Mouse (Mus musculus) hindbrain, embryonic 11.5 days (tissue): ENCODE results near the gene Sall2. TPM values are rescaled to one million over a fixed set of nuclear protein-coding genes. Genes with fewer than 3 reads are reported as not detected.
A peak's percentile ranks its signal among the peaks of the same experiment; 100 is the strongest.

Source experiments
- ATAC-seq: fragments of 200-750 bp; cut with Nextera tagmentation; 2 replicates; pipeline ENCODE4 v1.8.0; 2017; ENCODE audit warnings: mild to moderate bottlenecking, moderate TSS enrichment, moderate library complexity; ENCODE audit not compliant: low FRiP score
- DNase-seq: peaks from one replicate; pipeline ENCODE4 v3.0.0-alpha.2; 2015; ENCODE audit warnings: low spot score
- H3K27ac ChIP-seq: fragments of 300-500 bp; sonication (generic); 2 replicates; pipeline ENCODE4 v1.5.1; 2014; ENCODE audit warnings: mild to moderate bottlenecking, low read depth, low read length
- H3K27me3 ChIP-seq: fragments of 300-500 bp; sonication (generic); 2 replicates; pipeline ENCODE4 v1.6.1; 2014; ENCODE audit warnings: mild to moderate bottlenecking, low read length, moderate library complexity, mixed read lengths; ENCODE audit not compliant: control insufficient read depth, insufficient read depth
- H3K36me3 ChIP-seq: fragments of 300-500 bp; sonication (generic); 2 replicates; pipeline ENCODE4 v1.6.1; 2014; ENCODE audit warnings: mild to moderate bottlenecking, low read length, moderate library complexity, mixed read lengths; ENCODE audit not compliant: control insufficient read depth, insufficient read depth
- H3K4me1 ChIP-seq: fragments of 300-500 bp; sonication (generic); replicated peaks from 2 replicates; pipeline ENCODE4 v1.6.1; 2014; ENCODE audit warnings: low read length, mixed read lengths; ENCODE audit not compliant: control insufficient read depth, insufficient read depth
- H3K4me2 ChIP-seq: fragments of 300-500 bp; sonication (generic); replicated peaks from 2 replicates; pipeline ENCODE4 v1.6.1; 2014; ENCODE audit warnings: mild to moderate bottlenecking, low read depth, low read length
- H3K4me3 ChIP-seq: fragments of 300-500 bp; sonication (generic); 2 replicates; pipeline ENCODE4 v1.5.1; 2014; ENCODE audit warnings: low read depth, low read length
- H3K9ac ChIP-seq: fragments of 300-500 bp; sonication (generic); 2 replicates; pipeline ENCODE4 v1.6.1; 2014; ENCODE audit warnings: low read depth, low read length
- H3K9me3 ChIP-seq: fragments of 300-500 bp; sonication (generic); 2 replicates; pipeline ENCODE4 v1.6.1; 2016; ENCODE audit warnings: low read length; ENCODE audit not compliant: control insufficient read depth
- WGBS: fragments of 180-500 bp; shearing (Covaris S2); extraction: QIAGEN DNeasy Blood & Tissue Kit; methylation state at CpG from one replicate; pipeline ENCODE4 v1.1.7; 2014; 5-methylcytosine and 5-hydroxymethylcytosine counted together
- polyA plus RNA-seq: library from polyadenylated mRNA; unstranded; fragments of >200 nt; fragmentation: Nextera tagmentation; extraction: Ambion mirVana; gene quantifications from 2 replicates; pipeline ENCODE4 v1.2.1, GENCODE M21; 2014

Gene Sall2
- polyA plus RNA-seq, 1 experiment from 2014 or later, result 37.7 TPM

- H3K9me3 ChIP-seq, result no peaks in the 10 kb centered on the region
- H3K4me2 ChIP-seq, result peak within 1 kb of the TSS; percentile 59
- H3K27ac ChIP-seq, result peak within 1 kb of the TSS; percentile 77
- ATAC-seq (peak; percentile 99), DNase-seq (peak; percentile 99)
- H3K27me3 ChIP-seq, result no peaks in the 10 kb centered on the region
- peaks cover 3% of the 10 kb centered on the region; the same call in 1 of the 2 replicates for H3K4me1 ChIP-seq
- H3K36me3 ChIP-seq, result no peaks in the 10 kb centered on the region
- under 1% methylated on average over 64 of the region's 66 CpGs for WGBS
- peak within 1 kb of the TSS; percentile 91 for H3K4me3 ChIP-seq
- H3K9ac ChIP-seq, result peak within 1 kb of the TSS; percentile 86
Observed at GRCm38 (mm10) chr14:52278932-52279746, 49.4 kb downstream of the Sall2 start, which contains the start of the genes Tox4 and Rab2b. Tox4 (plus strand) TSS chr14:52279146. Rab2b (minus strand) TSS chr14:52279545.

- H3K9ac ChIP-seq, result no peak overlapping the region
- no peaks in the 10 kb centered on the region for H3K9me3 ChIP-seq
- no peak overlapping the region for H3K27ac ChIP-seq
- ATAC-seq (no peak), DNase-seq (no peak)
- no peak overlapping the region for H3K4me2 ChIP-seq
- no peaks in the 10 kb centered on the region for H3K36me3 ChIP-seq
- WGBS, result 94% methylated on average over 4 of the region's 4 CpGs
- H3K27me3 ChIP-seq, result no peaks in the 10 kb centered on the region
- H3K4me3 ChIP-seq, result no peak overlapping the region
- peaks cover 3% of the 10 kb centered on the region; the same call in 1 of the 2 replicates for H3K4me1 ChIP-seq
Observed at GRCm38 (mm10) chr14:52277210-52277609, 51.4 kb downstream of the Sall2 start.

- no peak overlapping the region for H3K4me2 ChIP-seq
- no peaks in the 10 kb centered on the region for H3K27me3 ChIP-seq
- H3K9me3 ChIP-seq, result no peaks in the 10 kb centered on the region
- 75% methylated on average over 3 of the region's 3 CpGs for WGBS
- H3K27ac ChIP-seq, result no peak overlapping the region
- no peak overlapping the region for H3K4me3 ChIP-seq
- ATAC-seq (no peak), DNase-seq (no peak)
- no peak overlapping the region for H3K9ac ChIP-seq
- H3K4me1 ChIP-seq, result no peaks in the 10 kb centered on the region
- H3K36me3 ChIP-seq, result no peaks in the 10 kb centered on the region
Observed at GRCm38 (mm10) chr14:52272781-52273180, 55.8 kb downstream of the Sall2 start.

Other genes starting within 250 kb of the Sall2 start
- 962 and 981 TPM in 2 replicates for gene Hnrnpc, start 224.7 kb downstream of the Sall2 start, polyA plus RNA-seq
- gene Rpgrip1, start 218.1 kb downstream of the Sall2 start, polyA plus RNA-seq, result 68.4 and 86.9 TPM in 2 replicates
- 84.2 and 128 TPM in 2 replicates for gene Supt16, start 131.3 kb downstream of the Sall2 start, polyA plus RNA-seq
- 54.9 and 62.3 TPM in 2 replicates for gene Chd8, start 71.0 kb downstream of the Sall2 start, polyA plus RNA-seq
- gene Tox4, start 49.6 kb downstream of the Sall2 start, polyA plus RNA-seq, result 55.3 and 60.1 TPM in 2 replicates
- gene Rab2b, start 49.2 kb downstream of the Sall2 start, polyA plus RNA-seq, result 44.1 and 45.2 TPM in 2 replicates
- gene Mettl3, start 23.6 kb downstream of the Sall2 start, polyA plus RNA-seq, result 46.0 and 48.7 TPM in 2 replicates
- gene Olfr1513, start 27.6 kb upstream of the Sall2 start, polyA plus RNA-seq, result not detected in 2 replicates
- gene Olfr1512, start 50.4 kb upstream of the Sall2 start, polyA plus RNA-seq, result not detected in 2 replicates
- gene Olfr1511, start 68.6 kb upstream of the Sall2 start, polyA plus RNA-seq, result not detected in 2 replicates
- gene Olfr1510, start 85.6 kb upstream of the Sall2 start, polyA plus RNA-seq, result not detected in 2 replicates
- not detected in 2 replicates for gene Olfr1509, start 114.2 kb upstream of the Sall2 start, polyA plus RNA-seq
- gene Olfr1508, start 138.7 kb upstream of the Sall2 start, polyA plus RNA-seq, result not detected in 2 replicates
- not detected in 2 replicates for gene Olfr1507, start 167.0 kb upstream of the Sall2 start, polyA plus RNA-seq